Mouse (Mus musculus): ENCODE data around the gene AC170998.1. TPM values are rescaled to one million over a fixed set of nuclear protein-coding genes. Genes with fewer than 3 reads are reported as not detected.

Gene AC170998.1
- polyA plus RNA-seq (2014; fragmentation: Illumina TruSeq; extraction: RNeasy Lipid Tissue Mini Kit (QIAGEN cat#74804); ENCODE audit: low read depth, low replicate concordance) = 0.56 TPM

GRCm38 (mm10) chr17:28725783-28726182 is at the start of gene AC170998.1:
AC170998.1 (plus strand) TSS chr17:28726083.

GRCm38 (mm10) chr17:28689586-28690283 is 36.1 kb upstream of the AC170998.1 start, which contains the start of gene Slc26a8:
Slc26a8 (minus strand) TSS chr17:28690233.

GRCm38 (mm10) chr17:28690776-28691686 is 34.9 kb upstream of the AC170998.1 start, which contains the start of gene Mapk14:
Mapk14 (plus strand) TSS chr17:28691329.

GRCm38 (mm10) chr17:28769121-28769874 is 43.4 kb downstream of the AC170998.1 start, which contains the start of gene Mapk13:
Mapk13 (plus strand) TSS chr17:28769297.

Other genes starting within 250 kb of the AC170998.1 start
- gene Fkbp5, start 208.6 kb upstream of the AC170998.1 start, polyA plus RNA-seq (2014; fragmentation: Illumina TruSeq; extraction: RNeasy Lipid Tissue Mini Kit (QIAGEN cat#74804); ENCODE audit: low read depth, low replicate concordance) = 38.6 TPM
- gene Armc12, start 195.3 kb upstream of the AC170998.1 start, polyA plus RNA-seq (2014; fragmentation: Illumina TruSeq; extraction: RNeasy Lipid Tissue Mini Kit (QIAGEN cat#74804); ENCODE audit: low read depth, low replicate concordance) = 79.2 TPM
- gene Clpsl2, start 176.7 kb upstream of the AC170998.1 start, polyA plus RNA-seq (2014; fragmentation: Illumina TruSeq; extraction: RNeasy Lipid Tissue Mini Kit (QIAGEN cat#74804); ENCODE audit: low read depth, low replicate concordance) = not detected
- gene Clps, start 165.3 kb upstream of the AC170998.1 start, polyA plus RNA-seq (2014; fragmentation: Illumina TruSeq; extraction: RNeasy Lipid Tissue Mini Kit (QIAGEN cat#74804); ENCODE audit: low read depth, low replicate concordance) = not detected
- not detected for gene Lhfpl5, start 150.4 kb upstream of the AC170998.1 start, polyA plus RNA-seq (2014; fragmentation: Illumina TruSeq; extraction: RNeasy Lipid Tissue Mini Kit (QIAGEN cat#74804); ENCODE audit: low read depth, low replicate concordance)
- gene Srpk1, start 103.4 kb upstream of the AC170998.1 start, polyA plus RNA-seq (2014; fragmentation: Illumina TruSeq; extraction: RNeasy Lipid Tissue Mini Kit (QIAGEN cat#74804); ENCODE audit: low read depth, low replicate concordance) = 1,031 TPM
- gene Slc26a8, start 35.9 kb upstream of the AC170998.1 start, polyA plus RNA-seq (2014; fragmentation: Illumina TruSeq; extraction: RNeasy Lipid Tissue Mini Kit (QIAGEN cat#74804); ENCODE audit: low read depth, low replicate concordance) = 109 TPM
- 10.1 TPM for gene Mapk14, start 34.8 kb upstream of the AC170998.1 start, polyA plus RNA-seq (2014; fragmentation: Illumina TruSeq; extraction: RNeasy Lipid Tissue Mini Kit (QIAGEN cat#74804); ENCODE audit: low read depth, low replicate concordance)
- gene Mapk13, start 43.2 kb downstream of the AC170998.1 start, polyA plus RNA-seq (2014; fragmentation: Illumina TruSeq; extraction: RNeasy Lipid Tissue Mini Kit (QIAGEN cat#74804); ENCODE audit: low read depth, low replicate concordance) = 0.28 TPM
- 37.9 TPM for gene Brpf3, start 75.0 kb downstream of the AC170998.1 start, polyA plus RNA-seq (2014; fragmentation: Illumina TruSeq; extraction: RNeasy Lipid Tissue Mini Kit (QIAGEN cat#74804); ENCODE audit: low read depth, low replicate concordance)
- 0.15 TPM for gene Pnpla1, start 132.3 kb downstream of the AC170998.1 start, polyA plus RNA-seq (2014; fragmentation: Illumina TruSeq; extraction: RNeasy Lipid Tissue Mini Kit (QIAGEN cat#74804); ENCODE audit: low read depth, low replicate concordance)
- gene 4930539E08Rik, start 189.2 kb downstream of the AC170998.1 start, polyA plus RNA-seq (2014; fragmentation: Illumina TruSeq; extraction: RNeasy Lipid Tissue Mini Kit (QIAGEN cat#74804); ENCODE audit: low read depth, low replicate concordance) = 3.5 TPM
- gene Pxt1, start 217.8 kb downstream of the AC170998.1 start, polyA plus RNA-seq (2014; fragmentation: Illumina TruSeq; extraction: RNeasy Lipid Tissue Mini Kit (QIAGEN cat#74804); ENCODE audit: low read depth, low replicate concordance) = 42.1 TPM
- 37.3 TPM for gene Kctd20, start 225.9 kb downstream of the AC170998.1 start, polyA plus RNA-seq (2014; fragmentation: Illumina TruSeq; extraction: RNeasy Lipid Tissue Mini Kit (QIAGEN cat#74804); ENCODE audit: low read depth, low replicate concordance)